Mouse (Mus musculus): ENCODE measurements around the gene Pigg. TPM values are rescaled to one million over a fixed set of nuclear protein-coding genes. Genes with fewer than 3 reads are reported as not detected.

Gene Pigg
- polyA plus RNA-seq, 1 experiment, result 10.0 TPM

DNA sequence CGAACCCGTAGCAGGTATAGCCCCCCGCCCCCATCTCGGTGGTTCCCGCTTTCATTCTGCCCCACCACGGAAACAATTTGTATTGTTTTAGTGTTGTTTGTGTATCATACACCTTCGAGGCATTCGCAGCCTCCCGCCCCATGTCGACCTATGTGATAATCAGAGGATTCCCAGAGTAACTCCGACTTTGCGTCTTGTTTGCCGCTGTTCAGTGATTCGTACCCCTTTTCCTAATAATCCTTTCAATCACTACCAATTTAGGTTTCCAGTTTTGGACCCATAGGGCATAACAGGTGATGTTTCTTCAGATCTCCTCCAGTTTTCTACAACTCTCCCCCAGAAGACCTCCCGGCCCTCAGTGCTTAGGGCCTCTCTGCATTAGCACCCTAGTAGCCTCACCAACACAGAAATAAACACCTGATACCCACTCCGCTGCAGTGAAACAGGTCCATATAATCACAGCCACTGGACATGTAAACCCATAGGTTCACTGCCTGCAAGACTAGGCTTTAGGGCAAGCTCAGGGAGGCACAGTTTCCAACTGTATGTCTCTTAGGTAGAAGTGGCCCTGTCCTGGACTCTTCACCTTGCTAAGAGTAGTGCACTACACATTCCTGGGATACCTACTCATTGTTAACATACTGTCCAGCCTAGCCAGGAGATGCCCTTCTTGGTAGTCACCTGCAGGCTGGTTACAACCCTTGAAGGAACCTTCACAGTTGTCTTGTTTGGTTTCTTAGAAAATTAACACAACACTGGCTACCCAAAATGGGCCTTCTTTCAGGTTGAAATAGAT is 854 bp downstream of the Pigg start:
- Histone ChIP-seq H3K27me3 (ENCODE audit: control insufficient read depth, insufficient read depth, low read length, poor library complexity, severe bottlenecking) (no peaks in the 10 kb centered on the region), H3K36me3 (ENCODE audit: control insufficient read depth, insufficient read depth, low read length, poor library complexity, severe bottlenecking) (no peaks in the 10 kb centered on the region), H3K9ac (ENCODE audit: low read depth, poor library complexity, severe bottlenecking) (peak overlapping the region; percentile 65), H3K4me1 (ENCODE audit: control insufficient read depth, insufficient read depth, low read length) (no peaks in the 10 kb centered on the region), H3K4me3 (ENCODE audit: low read depth, low read length) (peak overlapping the region; percentile 90), H3K9me3 (replicated peaks; ENCODE audit: control insufficient read depth, insufficient read depth, low read length, poor library complexity, severe bottlenecking) (no peaks in the 10 kb centered on the region), H3K27ac (ENCODE audit: insufficient read depth, low read length) (no peak overlapping the region)
- TF ChIP-seq POLR2A (IDR thresholded peaks at IDR 0.05; ENCODE audit: insufficient read depth, low read length), result no peak
- TF ChIP-seq EP300 (IDR thresholded peaks at IDR 0.05; ENCODE audit: insufficient read depth, low read depth, low read length), result no peak
- TF ChIP-seq CTCF (IDR thresholded peaks at IDR 0.05; ENCODE audit: low read depth, low read length), result no peak

GRCm38 (mm10) chr5:108331051-108331450 is 18.6 kb downstream of the Pigg start:
- no peak overlapping the region for H3K4me3 ChIP-seq (ENCODE audit: low read depth, low read length)
- H3K4me1 ChIP-seq (ENCODE audit: control insufficient read depth, insufficient read depth, low read length), result peaks cover 2% of the 10 kb centered on the region
- no peak overlapping the region for H3K27ac ChIP-seq (ENCODE audit: insufficient read depth, low read length)
- no peak overlapping the region for H3K9ac ChIP-seq (ENCODE audit: low read depth, poor library complexity, severe bottlenecking)
- H3K36me3 ChIP-seq (ENCODE audit: control insufficient read depth, insufficient read depth, low read length, poor library complexity, severe bottlenecking), result no peaks in the 10 kb centered on the region; the same call in 1 of the 2 replicates
- TF ChIP-seq EP300 (IDR thresholded peaks at IDR 0.05; ENCODE audit: insufficient read depth, low read depth, low read length) (no peak), POLR2A (IDR thresholded peaks at IDR 0.05; ENCODE audit: insufficient read depth, low read length) (no peak), CTCF (IDR thresholded peaks at IDR 0.05; ENCODE audit: low read depth, low read length) (no peak)
- no peaks in the 10 kb centered on the region for H3K9me3 ChIP-seq (replicated peaks; ENCODE audit: control insufficient read depth, insufficient read depth, low read length, poor library complexity, severe bottlenecking)
- no peaks in the 10 kb centered on the region for H3K27me3 ChIP-seq (ENCODE audit: control insufficient read depth, insufficient read depth, low read length, poor library complexity, severe bottlenecking)

DNA sequence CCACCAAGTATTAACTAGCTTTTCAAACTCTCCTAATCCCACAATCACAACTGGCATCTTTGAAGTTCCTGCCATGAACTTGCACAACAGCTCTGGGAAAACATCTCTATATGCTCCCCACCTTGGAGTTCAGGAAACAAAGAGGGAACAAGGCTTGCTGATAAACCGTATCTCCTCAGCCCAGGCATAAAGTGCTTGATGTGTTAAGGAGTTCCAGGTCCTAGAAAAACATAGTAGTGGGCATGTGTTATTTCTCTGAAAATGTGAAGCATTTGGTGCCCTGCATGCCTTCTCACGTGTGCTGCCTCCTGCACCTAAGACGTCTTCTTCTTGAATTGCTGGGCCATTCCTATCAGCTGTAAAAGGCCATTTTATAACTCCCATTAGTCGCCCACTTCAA is 25.0 kb downstream of the Pigg start:
- no peaks in the 10 kb centered on the region for H3K4me1 ChIP-seq (ENCODE audit: control insufficient read depth, insufficient read depth, low read length)
- H3K27me3 ChIP-seq (ENCODE audit: control insufficient read depth, insufficient read depth, low read length, poor library complexity, severe bottlenecking), result no peaks in the 10 kb centered on the region
- no peak overlapping the region for H3K9ac ChIP-seq (ENCODE audit: low read depth, poor library complexity, severe bottlenecking)
- TF ChIP-seq CTCF (IDR thresholded peaks at IDR 0.05; ENCODE audit: low read depth, low read length) (no peak), EP300 (IDR thresholded peaks at IDR 0.05; ENCODE audit: insufficient read depth, low read depth, low read length) (no peak), POLR2A (IDR thresholded peaks at IDR 0.05; ENCODE audit: insufficient read depth, low read length) (no peak)
- no peaks in the 10 kb centered on the region; the same call in 1 of the 2 replicates for H3K36me3 ChIP-seq (ENCODE audit: control insufficient read depth, insufficient read depth, low read length, poor library complexity, severe bottlenecking)
- no peak overlapping the region for H3K4me3 ChIP-seq (ENCODE audit: low read depth, low read length)
- H3K27ac ChIP-seq (ENCODE audit: insufficient read depth, low read length), result no peak overlapping the region
- no peaks in the 10 kb centered on the region for H3K9me3 ChIP-seq (replicated peaks; ENCODE audit: control insufficient read depth, insufficient read depth, low read length, poor library complexity, severe bottlenecking)

DNA sequence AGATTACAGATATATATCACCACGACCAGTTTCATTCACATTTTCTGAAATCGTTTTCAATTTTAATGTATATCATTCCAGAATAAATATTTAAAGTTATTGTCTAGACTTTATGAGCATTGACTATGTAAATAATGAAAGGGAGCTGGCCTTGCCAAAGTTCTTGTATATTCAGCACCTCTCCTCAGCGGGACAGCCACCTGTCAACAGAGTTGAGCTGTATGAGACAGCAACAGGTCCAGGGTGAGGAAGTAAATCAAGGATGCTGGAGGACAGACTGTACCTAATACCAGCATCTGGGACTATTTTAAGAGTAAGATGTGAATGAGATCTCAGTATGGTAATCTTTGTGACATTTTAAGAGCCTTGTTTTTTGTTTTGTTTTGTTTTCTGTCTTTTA is 25.6 kb downstream of the Pigg start:
- no peak overlapping the region for H3K4me3 ChIP-seq (ENCODE audit: low read depth, low read length)
- no peak for TF ChIP-seq EP300 (IDR thresholded peaks at IDR 0.05; ENCODE audit: insufficient read depth, low read depth, low read length)
- no peak for TF ChIP-seq CTCF (IDR thresholded peaks at IDR 0.05; ENCODE audit: low read depth, low read length)
- TF ChIP-seq POLR2A (IDR thresholded peaks at IDR 0.05; ENCODE audit: insufficient read depth, low read length), result no peak
- no peaks in the 10 kb centered on the region; the same call in 1 of the 2 replicates for H3K36me3 ChIP-seq (ENCODE audit: control insufficient read depth, insufficient read depth, low read length, poor library complexity, severe bottlenecking)
- no peak overlapping the region for H3K9ac ChIP-seq (ENCODE audit: low read depth, poor library complexity, severe bottlenecking)
- H3K27ac ChIP-seq (ENCODE audit: insufficient read depth, low read length), result no peak overlapping the region
- no peaks in the 10 kb centered on the region for H3K27me3 ChIP-seq (ENCODE audit: control insufficient read depth, insufficient read depth, low read length, poor library complexity, severe bottlenecking)
- no peaks in the 10 kb centered on the region for H3K9me3 ChIP-seq (replicated peaks; ENCODE audit: control insufficient read depth, insufficient read depth, low read length, poor library complexity, severe bottlenecking)
- H3K4me1 ChIP-seq (ENCODE audit: control insufficient read depth, insufficient read depth, low read length), result no peaks in the 10 kb centered on the region

DNA sequence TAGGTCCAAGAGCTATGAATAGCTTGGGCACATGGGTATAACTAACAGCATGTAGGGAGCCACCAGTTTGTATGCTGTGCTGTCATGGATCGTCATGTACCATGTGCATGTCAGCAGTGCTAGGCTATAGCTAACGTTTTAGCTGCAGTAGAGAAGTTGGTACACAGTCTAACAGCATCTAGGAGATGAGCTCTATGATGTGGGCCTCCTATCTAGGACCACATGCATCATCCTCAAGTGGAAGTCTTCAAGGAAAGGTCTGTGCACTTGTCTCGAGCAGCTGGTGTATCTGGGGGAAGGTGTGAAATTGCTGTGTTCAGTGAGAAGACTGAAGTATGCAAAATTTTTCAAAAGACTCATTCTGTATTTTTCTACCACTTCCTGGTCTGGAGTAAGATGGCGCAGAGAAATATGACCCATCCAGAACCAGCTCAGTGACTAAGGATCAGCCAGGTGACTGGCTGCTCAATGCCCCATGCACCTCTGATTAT is 31.3 kb downstream of the Pigg start:
- Histone ChIP-seq H3K9me3 (replicated peaks; ENCODE audit: control insufficient read depth, insufficient read depth, low read length, poor library complexity, severe bottlenecking) (no peaks in the 10 kb centered on the region), H3K27me3 (ENCODE audit: control insufficient read depth, insufficient read depth, low read length, poor library complexity, severe bottlenecking) (no peaks in the 10 kb centered on the region), H3K9ac (ENCODE audit: low read depth, poor library complexity, severe bottlenecking) (no peak overlapping the region), H3K36me3 (ENCODE audit: control insufficient read depth, insufficient read depth, low read length, poor library complexity, severe bottlenecking) (peaks cover 4% of the 10 kb centered on the region), H3K27ac (ENCODE audit: insufficient read depth, low read length) (no peak overlapping the region), H3K4me1 (ENCODE audit: control insufficient read depth, insufficient read depth, low read length) (no peaks in the 10 kb centered on the region), H3K4me3 (ENCODE audit: low read depth, low read length) (no peak overlapping the region)
- TF ChIP-seq CTCF (IDR thresholded peaks at IDR 0.05; ENCODE audit: low read depth, low read length), result no peak
- no peak for TF ChIP-seq EP300 (IDR thresholded peaks at IDR 0.05; ENCODE audit: insufficient read depth, low read depth, low read length)
- TF ChIP-seq POLR2A (IDR thresholded peaks at IDR 0.05; ENCODE audit: insufficient read depth, low read length), result no peak

All from ES-Bruce4 (cell line).